In the genomic region with DNA sequence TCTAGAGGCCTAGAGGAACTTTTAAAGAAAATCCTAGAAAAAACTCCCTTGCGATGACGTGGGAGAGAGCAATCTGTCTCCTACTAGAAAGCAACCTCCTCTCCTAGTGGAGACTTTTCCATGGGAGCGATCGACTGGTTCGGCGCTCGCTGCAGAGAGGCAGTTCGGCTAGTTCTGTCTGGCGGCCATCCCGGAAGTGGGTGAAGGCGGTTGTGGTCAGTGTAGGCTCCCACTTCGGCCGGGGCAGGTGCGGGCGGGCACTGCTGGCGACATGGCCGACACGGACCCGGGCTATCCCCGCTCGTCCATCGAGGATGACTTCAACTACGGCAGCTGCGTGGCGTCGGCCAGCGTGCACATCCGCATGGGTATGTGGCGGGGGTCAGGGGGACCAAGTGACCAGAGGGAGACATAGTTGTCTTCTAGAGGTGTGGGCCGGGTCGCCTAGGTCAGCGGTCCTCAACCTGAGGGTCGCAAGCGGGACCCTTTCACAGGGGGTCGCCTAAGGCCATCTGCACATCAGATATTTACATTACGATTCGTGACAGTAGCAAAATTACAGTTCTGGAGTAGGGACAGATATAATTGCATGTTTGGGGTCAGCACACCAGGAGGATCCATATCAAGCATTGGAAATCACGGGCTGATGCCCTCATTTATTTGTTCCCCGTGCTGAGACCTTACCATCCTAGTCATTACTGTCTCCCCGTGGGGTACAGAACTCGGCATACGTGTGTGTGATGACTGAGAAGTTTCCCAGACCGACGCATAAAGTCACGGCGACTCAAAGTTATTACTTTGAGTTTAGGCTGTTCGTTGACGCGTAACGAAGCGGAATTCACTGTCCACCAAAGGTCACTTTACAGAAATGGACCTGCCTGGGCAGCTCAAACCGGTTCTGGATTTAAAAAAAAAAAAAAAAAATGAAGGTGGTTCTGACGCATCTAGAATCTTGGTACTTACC, we compare ENCODE assay signal across 8 mouse cellular contexts. TPM values are rescaled to one million over a fixed set of nuclear protein-coding genes. Genes with fewer than 3 reads are reported as not detected.
DNase-seq lines count a peak whose midpoint lies in the region; ATAC-seq lines count a peak whose summit lies in the region.

No protein-coding gene starts in this region.

- H3K4me1 ChIP-seq in intestine, embryonic 15.5 days (replicated peaks): peaks cover 3% of the 10 kb centered on the region; the same call in 1 of the 2 replicates

- intact Hi-C loops in gastrocnemius, postnatal 36 days (cut with DNase I): no loop called here
- intact Hi-C loops in left cerebral cortex, postnatal 14 days (cut with DNase I): loop anchor here (10.0 kb wide), 1 partner anchor 74 kb away; no protein-coding TSS in a partner anchor

- peak overlapping the region; percentile 62 for H3K4me2 ChIP-seq in intestine, embryonic 15.5 days (replicated peaks)

- no peaks in the 10 kb centered on the region for H3K36me3 ChIP-seq in intestine, embryonic 15.5 days

- H3K9me3 ChIP-seq in intestine, embryonic 15.5 days: no peaks in the 10 kb centered on the region

- peak; percentile 90 for ATAC-seq in intestine, embryonic 15.5 days
- peak; percentile 88 for ATAC-seq in megakaryocyte-erythroid progenitor cell, adult 5-6 weeks (replicated peaks; ENCODE audit: low FRiP score, low TSS enrichment, poor library complexity, severe bottlenecking)

- no peak overlapping the region for H3K27ac ChIP-seq in intestine, embryonic 15.5 days

- WGBS in intestine, embryonic 15.5 days: 3% methylated on average over 53 of the region's 53 CpGs

- peak overlapping the region; percentile 92 for H3K4me3 ChIP-seq in intestine, embryonic 15.5 days (replicated peaks)

- peak; percentile 81 to 82 for DNase-seq in adrenal gland, adult 18-20 months (ENCODE audit: low spot score in 2 of 2)
- DNase-seq in embryo, embryonic 11.5 days (ENCODE audit: low read depth, low spot score): peak; percentile 71
- DNase-seq in gastrocnemius, postnatal 36 days: peak; percentile 84 to 85
- peak; percentile 90 for DNase-seq in left cerebral cortex, postnatal 14 days (ENCODE audit: low spot score in 2 of 2)
- peak; percentile 88 for DNase-seq in right cerebral cortex, postnatal 25 days
- DNase-seq in urinary bladder, postnatal 36 days (ENCODE audit: low spot score in 2 of 2): peak; percentile 82 to 89

- H3K9ac ChIP-seq in intestine, embryonic 15.5 days: peak overlapping the region; percentile 84

- H3K27me3 ChIP-seq in intestine, embryonic 15.5 days (replicated peaks): no peaks in the 10 kb centered on the region

RNA-seq across cellular contexts. Expression of a gene that starts 6.9 kb away (rescaled TPM):
- total RNA-seq in adrenal gland, adult 18-20 months (2021): 1 to 10 TPM; 2.2 to 4.7 TPM
- total RNA-seq in gastrocnemius, postnatal 36 days (2021): 1 to 10 TPM; 2.1 to 2.4 TPM
- polyA plus RNA-seq in intestine, embryonic 15.5 days (2015; fragmentation: Nextera tagmentation; extraction: Ambion mirVana): 1.0 and 1.2 TPM in 2 replicates
- under 1 TPM; 0.27 to 0.72 TPM for total RNA-seq in left cerebral cortex, postnatal 14 days (2021)
- 8.1 and 8.8 TPM in 2 replicates for total RNA-seq in megakaryocyte-erythroid progenitor cell, adult 5-6 weeks (2014; fragmentation: Nextera tagmentation)
- total RNA-seq in megakaryocyte-erythroid progenitor cell, adult 5-6 weeks (2017): 5.9 and 8.6 TPM in 2 replicates

RNA-seq across cellular contexts. Expression of a gene that starts 7.5 kb away (rescaled TPM):
- total RNA-seq in adrenal gland, adult 18-20 months (2021): 100 to 1,000 TPM; 131 to 143 TPM
- 10 to 100 TPM; 63.8 to 67.3 TPM for total RNA-seq in gastrocnemius, postnatal 36 days (2021)
- polyA plus RNA-seq in intestine, embryonic 15.5 days (2015; fragmentation: Nextera tagmentation; extraction: Ambion mirVana): 117 and 131 TPM in 2 replicates
- 10 to 100 TPM; 60.3 to 63.5 TPM for total RNA-seq in left cerebral cortex, postnatal 14 days (2021)
- 59.3 and 76.3 TPM in 2 replicates for total RNA-seq in megakaryocyte-erythroid progenitor cell, adult 5-6 weeks (2014; fragmentation: Nextera tagmentation)
- total RNA-seq in megakaryocyte-erythroid progenitor cell, adult 5-6 weeks (2017): 74.4 and 83.8 TPM in 2 replicates

RNA-seq across cellular contexts. Expression of a gene that starts 18.0 kb away (rescaled TPM):
- 10 to 100 TPM; 26.7 to 34.4 TPM for total RNA-seq in adrenal gland, adult 18-20 months (2021)
- total RNA-seq in gastrocnemius, postnatal 36 days (2021): 10 to 100 TPM; 11.9 to 15.8 TPM
- 53.6 and 56.0 TPM in 2 replicates for polyA plus RNA-seq in intestine, embryonic 15.5 days (2015; fragmentation: Nextera tagmentation; extraction: Ambion mirVana)
- total RNA-seq in left cerebral cortex, postnatal 14 days (2021): 10 to 100 TPM; 14.2 to 15.8 TPM
- total RNA-seq in megakaryocyte-erythroid progenitor cell, adult 5-6 weeks (2014; fragmentation: Nextera tagmentation): 85.9 and 124 TPM in 2 replicates
- 101 and 109 TPM in 2 replicates for total RNA-seq in megakaryocyte-erythroid progenitor cell, adult 5-6 weeks (2017)
